Mouse (Mus musculus) kidney, adult 8-10 months (tissue): ENCODE data around the gene Tpo.
A peak's percentile ranks its signal among the peaks of the same experiment; 100 is the strongest.

Source experiments
- DNase-seq, 2 experiments: peaks; one replicate each; pipeline ENCODE4 v3.0.0; 2022

The Tpo gene

GRCm38 (mm10) chr12:30132524-30132923 lies at the start of gene Tpo:
Tpo (minus strand) TSS chr12:30132624.
- no peak for DNase-seq

- DNase-seq: no peak
These were observed 49.3 kb upstream of the Tpo start for GRCm38 (mm10) chr12:30181721-30182120.

GRCm38 (mm10) chr12:30179623-30180022 lies 47.2 kb upstream of the Tpo start:
- DNase-seq: no peak

GRCm38 (mm10) chr12:30177966-30178365 lies 45.5 kb upstream of the Tpo start:
- DNase-seq: no peak

- no peak for DNase-seq
These were observed 45.1 kb upstream of the Tpo start for GRCm38 (mm10) chr12:30177529-30177928.

GRCm38 (mm10) chr12:30168491-30168890 lies 36.1 kb upstream of the Tpo start:
- DNase-seq: no peak

- DNase-seq: no peak
These were observed 32.1 kb upstream of the Tpo start for GRCm38 (mm10) chr12:30164538-30164937.

- no peak for DNase-seq
These were observed 31.6 kb upstream of the Tpo start for GRCm38 (mm10) chr12:30164005-30164404.

- no peak for DNase-seq
These were observed 29.4 kb upstream of the Tpo start for GRCm38 (mm10) chr12:30161731-30162406.

- DNase-seq: peak; percentile 4 to 10
These were observed 28.1 kb upstream of the Tpo start for GRCm38 (mm10) chr12:30160475-30160874.

- no peak for DNase-seq
These were observed 27.4 kb upstream of the Tpo start for GRCm38 (mm10) chr12:30159788-30160187.

- no peak for DNase-seq
These were observed 21.8 kb upstream of the Tpo start for GRCm38 (mm10) chr12:30154079-30154673.

GRCm38 (mm10) chr12:30142085-30142484 lies 9.7 kb upstream of the Tpo start:
- peak in 1 of 2 experiments; percentile 44 for DNase-seq

- DNase-seq: no peak
These were observed 3.1 kb downstream of the Tpo start for GRCm38 (mm10) chr12:30129411-30129716.

- peak; percentile 38 to 76 for DNase-seq
These were observed 3.6 kb downstream of the Tpo start for GRCm38 (mm10) chr12:30128561-30129410.

GRCm38 (mm10) chr12:30122347-30122746 lies 10.1 kb downstream of the Tpo start:
- no peak for DNase-seq

GRCm38 (mm10) chr12:30112271-30112670 lies 20.2 kb downstream of the Tpo start:
- DNase-seq: no peak

- DNase-seq: no peak
These were observed 22.5 kb downstream of the Tpo start for GRCm38 (mm10) chr12:30109646-30110605.

- no peak for DNase-seq
These were observed 29.4 kb downstream of the Tpo start for GRCm38 (mm10) chr12:30102891-30103565.

- no peak for DNase-seq
These were observed 40.3 kb downstream of the Tpo start for GRCm38 (mm10) chr12:30092081-30092480.

GRCm38 (mm10) chr12:30083971-30084370 lies 48.5 kb downstream of the Tpo start:
- no peak for DNase-seq

- DNase-seq: no peak
These were observed 55.4 kb downstream of the Tpo start for GRCm38 (mm10) chr12:30077056-30077455.
